Mouse (Mus musculus) bone marrow macrophage, adult 2 months (primary cell): ENCODE data around the gene Pex6. TPM values are rescaled to one million over a fixed set of nuclear protein-coding genes. Genes with fewer than 3 reads are reported as not detected.
A peak's percentile ranks its signal among the peaks of the same experiment; 100 is the strongest.

Experiments
- H3K27ac ChIP-seq: 2 replicates; pipeline ENCODE4 v1.5.1; 2012; ENCODE audit warnings: low read depth, low read length; ENCODE audit not compliant: insufficient read depth
- H3K4me1 ChIP-seq: 2 replicates; pipeline ENCODE4 v1.6.1; 2012; ENCODE audit warnings: low read length; ENCODE audit not compliant: control insufficient read depth, insufficient read depth
- H3K4me3 ChIP-seq: 2 replicates; pipeline ENCODE4 v1.5.1; 2012; ENCODE audit warnings: mild to moderate bottlenecking, low read length, moderate library complexity; ENCODE audit not compliant: insufficient read depth
- CTCF ChIP-seq: IDR thresholded peaks from 2 replicates; pipeline ENCODE4 v1.5.1; 2012; ENCODE audit warnings: low read depth, mild to moderate bottlenecking, low read length, moderate library complexity
- POLR2A ChIP-seq: IDR thresholded peaks from 2 replicates; pipeline ENCODE4 v1.6.1; 2012; ENCODE audit warnings: mild to moderate bottlenecking, low read depth, low read length, borderline replicate concordance
- polyA plus RNA-seq: library from polyadenylated mRNA; stranded (reverse); fragments of >200 nt; gene quantifications from 2 replicates; pipeline ENCODE4 v1.2.4, GENCODE M21; 2012; ENCODE audit not compliant: missing spikeins, insufficient read depth, insufficient read length

Gene Pex6
- polyA plus RNA-seq, 1 experiment = 26.6 TPM

- TF ChIP-seq CTCF = no peak; the same call in 1 of the 2 replicates
- TF ChIP-seq POLR2A = no peak
- peak overlapping the region; percentile 96 for H3K4me3 ChIP-seq
- H3K27ac ChIP-seq = peak overlapping the region; percentile 75
- peaks cover 8% of the 10 kb centered on the region for H3K4me1 ChIP-seq
Measured at GRCm38 (mm10) chr17:46679843-46680759, 31.2 kb upstream of the Pex6 start.

- TF ChIP-seq POLR2A (no peak; the same call in 1 of the 2 replicates), CTCF (no peak)
- peak within 1 kb of the TSS; percentile 96 for H3K4me3 ChIP-seq
- H3K27ac ChIP-seq = peak within 1 kb of the TSS; percentile 75
- peaks cover 8% of the 10 kb centered on the region for H3K4me1 ChIP-seq
Measured at GRCm38 (mm10) chr17:46680760-46681373, 30.4 kb upstream of the Pex6 start, which contains the start of gene Klhdc3. TSS of gene Klhdc3 (minus strand) at chr17:46680914.

- H3K27ac ChIP-seq = no peak overlapping the region
Measured at GRCm38 (mm10) chr17:46681466-46682118, 29.7 kb upstream of the Pex6 start.

GRCm38 (mm10) chr17:46682654-46683389, 28.4 kb upstream of the Pex6 start:
- Histone ChIP-seq H3K27ac (no peak overlapping the region), H3K4me3 (no peak overlapping the region), H3K4me1 (peaks cover 8% of the 10 kb centered on the region)
- TF ChIP-seq POLR2A (no peak), CTCF (no peak)

More at GRCm38 (mm10) chr17:46681466-46682118, 29.7 kb upstream of the Pex6 start:
- peaks cover 8% of the 10 kb centered on the region for H3K4me1 ChIP-seq
- H3K4me3 ChIP-seq = peak overlapping the region; percentile 74
- TF ChIP-seq POLR2A (no peak), CTCF (no peak)

GRCm38 (mm10) chr17:46685913-46686312, 25.4 kb upstream of the Pex6 start:
- Histone ChIP-seq H3K4me1 (no peaks in the 10 kb centered on the region), H3K27ac (no peak overlapping the region), H3K4me3 (no peak overlapping the region)
- TF ChIP-seq POLR2A (no peak), CTCF (no peak)

GRCm38 (mm10) chr17:46690665-46691064, 20.6 kb upstream of the Pex6 start:
- no peak overlapping the region for H3K27ac ChIP-seq
- H3K4me3 ChIP-seq = no peak overlapping the region
- no peaks in the 10 kb centered on the region for H3K4me1 ChIP-seq
- TF ChIP-seq CTCF (no peak), POLR2A (no peak)

GRCm38 (mm10) chr17:46691390-46691789, 19.9 kb upstream of the Pex6 start:
- H3K27ac ChIP-seq = no peak overlapping the region
- no peaks in the 10 kb centered on the region for H3K4me1 ChIP-seq
- TF ChIP-seq POLR2A (no peak), CTCF (no peak)

GRCm38 (mm10) chr17:46694517-46695063, 16.7 kb upstream of the Pex6 start:
- no peak for TF ChIP-seq POLR2A
- no peak for TF ChIP-seq CTCF
- Histone ChIP-seq H3K27ac (no peak overlapping the region), H3K4me1 (no peaks in the 10 kb centered on the region), H3K4me3 (no peak overlapping the region)

More at GRCm38 (mm10) chr17:46691390-46691789, 19.9 kb upstream of the Pex6 start:
- H3K4me3 ChIP-seq = no peak overlapping the region

- TF ChIP-seq POLR2A (no peak), CTCF (no peak)
- H3K4me3 ChIP-seq = no peak overlapping the region
- peaks cover 2% of the 10 kb centered on the region for H3K4me1 ChIP-seq
Measured at GRCm38 (mm10) chr17:46698515-46698914, 12.7 kb upstream of the Pex6 start.

More at GRCm38 (mm10) chr17:46698515-46698914, 12.7 kb upstream of the Pex6 start:
- H3K27ac ChIP-seq = no peak overlapping the region
